Mouse (Mus musculus) left cerebral cortex, adult 9 months (tissue): ENCODE data around the gene Eepd1.

Source experiments
- DNase-seq, 2 experiments: peaks; one replicate each; pipeline ENCODE4 v3.0.0; 2022; ENCODE audit warnings: low spot score in 2 of 2

The Eepd1 gene

DNA sequence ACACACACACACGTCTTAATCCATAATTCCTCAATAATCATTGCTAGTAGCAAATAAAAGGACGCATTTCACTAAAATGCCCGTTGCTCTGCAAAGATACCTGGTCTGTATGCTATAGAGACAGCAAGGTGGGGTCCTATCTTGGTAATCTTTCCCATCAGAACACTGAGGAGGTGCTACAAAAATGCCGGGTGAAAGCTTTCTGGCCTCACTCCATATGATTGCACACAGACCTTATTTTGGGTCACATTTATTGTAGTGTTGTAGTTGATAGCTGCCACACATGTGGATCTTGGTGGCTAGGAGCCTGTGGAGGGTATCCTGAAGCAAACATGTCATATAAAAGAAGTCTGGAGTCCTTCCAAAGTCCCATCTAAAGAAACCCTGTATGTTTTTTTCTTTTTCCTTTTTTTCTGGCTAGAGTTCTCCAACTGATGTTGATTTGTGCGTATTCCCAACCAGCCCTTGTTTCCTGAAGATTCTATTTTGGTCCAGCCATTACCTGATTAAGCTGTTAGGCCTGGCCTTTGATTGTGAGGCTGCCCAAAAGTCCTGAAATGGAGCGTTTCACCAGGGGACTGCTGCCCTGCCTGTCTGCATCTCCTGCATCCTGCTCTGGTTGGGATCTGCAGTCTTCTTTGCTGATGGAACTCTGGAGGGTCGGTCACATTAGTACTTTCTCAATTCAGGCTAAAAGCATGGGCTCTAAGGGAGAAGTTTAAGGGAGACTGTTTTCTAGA is 8.0 kb downstream of the Eepd1 start:
- no peak for DNase-seq

DNA sequence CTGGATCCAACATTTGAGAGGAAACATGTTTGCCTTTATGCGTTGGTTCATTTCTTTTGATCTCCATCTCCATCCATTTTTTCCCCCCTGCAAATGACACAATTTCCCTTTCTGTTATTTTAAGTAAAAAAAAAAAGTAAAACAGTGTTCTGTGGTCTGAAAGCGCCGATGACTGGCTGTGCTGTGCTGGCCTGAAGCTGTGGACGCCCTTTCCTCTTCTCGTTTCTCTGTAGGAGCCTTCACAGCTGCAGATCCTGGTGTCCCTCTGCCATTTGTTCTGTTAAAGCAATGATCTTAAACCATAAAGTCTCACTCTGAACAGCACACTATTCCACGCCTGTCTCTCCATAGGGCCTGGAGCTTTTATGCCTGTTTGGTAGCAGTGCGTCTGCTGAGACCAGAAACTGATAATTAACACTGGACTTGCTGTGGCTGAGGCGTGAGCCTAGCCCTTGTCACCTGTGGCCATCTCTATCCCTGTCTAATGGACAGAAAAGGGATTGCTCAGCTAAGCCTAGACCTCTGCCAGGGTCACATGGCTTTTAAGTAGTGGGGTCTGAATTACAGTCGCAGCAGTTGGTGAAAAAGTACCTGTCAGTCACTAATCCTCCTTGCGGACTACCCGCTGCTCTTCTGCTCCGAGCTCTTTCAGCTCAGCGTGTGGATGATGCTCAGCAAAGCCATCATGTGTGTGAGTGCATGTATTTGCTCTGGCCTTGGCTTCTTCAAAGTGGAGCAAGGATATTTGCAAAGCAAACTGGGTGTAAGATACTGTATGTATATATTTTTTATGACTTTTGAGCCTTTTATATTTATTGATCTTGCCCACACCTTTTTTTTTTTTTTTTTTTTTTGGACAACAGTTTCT is 9.2 kb downstream of the Eepd1 start:
- DNase-seq = no peak

DNA sequence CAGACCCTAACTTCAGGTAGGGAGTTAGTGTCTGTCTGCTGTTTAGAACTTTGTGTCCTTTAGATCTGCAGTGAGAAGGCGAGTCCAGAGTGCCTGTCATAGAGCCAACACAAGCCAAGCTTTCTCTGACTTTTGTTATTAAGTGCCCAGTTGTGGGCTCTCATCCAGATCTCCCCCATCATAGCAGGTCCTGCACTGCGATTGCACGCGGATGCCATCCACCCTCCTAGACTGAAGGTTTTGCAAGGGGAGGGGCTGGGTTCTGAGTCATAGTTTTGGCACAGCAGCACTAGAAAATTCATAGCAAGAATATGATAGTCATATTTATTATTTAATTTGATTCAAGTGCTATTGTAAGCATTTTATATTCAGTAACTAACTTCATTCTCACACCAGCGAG is 12.6 kb downstream of the Eepd1 start:
- DNase-seq = no peak

DNA sequence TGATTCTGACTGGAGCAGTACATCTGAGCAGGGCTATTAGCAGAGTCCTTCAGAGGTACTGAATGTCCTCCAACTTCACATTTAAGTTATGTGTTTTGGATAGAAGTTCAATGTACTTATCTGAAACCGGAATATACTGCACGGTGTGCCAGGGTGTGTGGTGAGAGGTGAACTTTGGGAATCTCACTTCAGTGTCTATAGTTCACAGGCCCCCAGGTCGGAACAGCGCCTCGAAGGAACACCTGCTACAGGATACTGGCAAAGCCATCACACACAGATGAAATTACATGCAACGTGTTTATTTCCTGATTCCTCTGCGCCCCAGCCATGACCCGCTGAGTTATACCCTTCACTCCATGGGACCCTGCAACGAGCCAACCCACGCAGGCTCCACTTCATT is 14.3 kb downstream of the Eepd1 start:
- DNase-seq = no peak

DNA sequence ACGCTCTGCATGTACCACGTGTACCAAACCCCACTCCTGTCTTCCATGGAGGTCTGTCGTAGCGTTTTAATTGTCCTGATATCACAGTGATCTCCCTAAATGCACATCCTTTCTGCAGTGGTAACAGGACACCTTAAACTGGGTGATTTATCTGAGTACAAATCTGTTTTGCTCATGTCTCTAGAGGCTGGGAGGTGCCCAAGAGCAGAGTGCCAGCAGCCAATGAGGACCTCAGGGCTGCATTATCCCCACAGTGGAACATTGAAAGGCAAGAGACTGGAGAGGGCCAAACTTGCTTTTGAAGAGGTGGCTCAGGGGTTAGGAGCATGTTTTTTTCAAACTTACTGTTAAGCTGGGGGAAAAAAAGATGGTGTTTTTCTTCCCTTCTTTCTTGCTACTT is 14.8 kb downstream of the Eepd1 start:
- no peak for DNase-seq

DNA sequence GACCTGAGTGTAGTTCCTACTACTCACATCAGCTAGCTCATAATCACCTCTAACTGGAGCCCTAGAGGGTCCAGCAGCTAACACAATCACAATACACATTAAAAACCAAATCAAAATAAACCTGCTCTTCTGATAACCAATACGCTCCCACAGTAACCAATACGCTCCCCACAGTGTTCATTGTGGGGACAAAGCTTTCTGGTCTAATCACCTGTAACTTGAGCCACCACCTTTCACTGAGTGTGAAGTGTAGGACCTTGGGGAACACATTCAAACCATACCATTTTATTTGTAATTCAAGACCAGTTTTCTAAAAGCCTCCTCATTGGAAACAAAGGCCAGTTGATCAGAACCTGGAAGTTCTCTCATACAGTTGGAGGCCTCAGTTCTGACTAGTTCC is 15.4 kb downstream of the Eepd1 start:
- DNase-seq = no peak

DNA sequence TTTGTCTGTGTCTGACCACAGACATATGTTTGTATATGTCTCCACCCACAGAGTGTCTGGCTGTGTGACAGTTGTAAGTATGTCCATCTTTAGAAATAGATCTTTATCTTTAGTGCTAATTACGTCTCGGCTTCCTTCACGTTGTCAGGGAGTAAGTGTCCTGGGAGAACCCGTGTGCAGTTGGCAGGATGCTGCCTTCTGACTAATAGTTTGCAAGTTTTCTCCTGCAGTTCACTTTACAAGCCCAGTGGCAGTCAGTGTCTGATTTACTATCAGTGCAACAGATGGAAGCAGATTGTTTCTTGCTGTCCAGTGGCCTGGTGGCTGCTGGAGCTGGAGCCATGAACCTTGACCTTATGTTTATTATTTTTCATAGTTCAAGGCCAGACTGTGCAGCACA is 17.4 kb downstream of the Eepd1 start:
- DNase-seq = no peak

DNA sequence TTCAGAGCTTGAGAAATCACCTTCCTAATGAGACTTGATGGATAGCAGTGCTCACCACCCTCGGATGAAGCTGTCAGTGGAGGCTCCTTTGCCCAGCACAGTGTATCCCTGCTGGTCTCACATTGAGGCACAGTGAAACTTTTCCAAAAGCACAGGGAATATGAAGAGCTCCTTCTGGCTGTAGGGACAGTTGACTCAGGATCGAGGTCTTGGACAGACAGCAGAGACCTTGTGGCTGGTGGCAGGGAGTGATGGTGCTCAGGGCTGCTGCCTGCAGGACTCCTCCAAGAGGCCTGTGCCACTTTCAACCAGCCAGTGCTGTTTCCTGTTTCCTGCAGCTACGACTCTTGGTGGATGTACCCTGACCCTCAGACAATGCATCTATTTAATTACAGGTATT is 18.0 kb downstream of the Eepd1 start:
- DNase-seq = no peak

DNA sequence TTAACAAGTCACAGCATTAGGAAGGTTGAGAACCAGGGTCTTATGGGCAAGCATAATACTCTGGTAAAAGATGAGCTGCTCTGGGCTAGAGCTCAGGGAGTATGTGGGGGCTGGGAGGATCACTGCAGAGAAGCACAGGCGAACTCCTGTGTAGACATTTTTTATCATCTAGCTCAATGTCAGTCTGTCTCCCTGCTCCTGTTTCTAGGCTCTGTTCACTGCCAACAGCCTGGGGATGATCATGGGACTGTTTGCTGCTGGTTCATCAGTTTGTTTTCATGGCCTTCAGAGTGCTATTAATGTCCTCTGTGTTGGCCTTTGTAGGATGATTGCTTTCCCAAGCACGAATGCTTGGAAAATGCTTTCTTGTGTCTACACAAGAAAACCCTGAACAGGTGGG is 18.7 kb downstream of the Eepd1 start:
- no peak for DNase-seq

DNA sequence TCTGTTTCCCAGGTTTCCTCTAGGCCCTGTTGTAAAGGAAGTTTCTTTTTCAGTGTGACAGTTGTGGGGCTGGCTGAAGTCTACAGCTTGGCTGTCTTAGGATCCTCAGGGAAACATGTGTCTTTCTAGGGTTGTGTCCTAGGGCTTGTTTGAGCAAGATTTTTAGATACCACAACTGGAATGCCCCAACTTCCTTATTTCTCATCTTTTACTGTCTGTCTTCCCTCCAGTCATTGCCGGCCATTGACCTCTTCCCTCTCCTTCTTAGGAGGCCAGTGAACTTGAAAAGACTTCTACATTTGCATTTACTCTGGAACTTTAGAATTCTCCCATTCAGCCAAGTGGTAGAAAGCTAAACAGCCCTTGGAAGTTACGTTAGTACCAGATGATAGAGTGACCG is 27.5 kb downstream of the Eepd1 start:
- DNase-seq = no peak

DNA sequence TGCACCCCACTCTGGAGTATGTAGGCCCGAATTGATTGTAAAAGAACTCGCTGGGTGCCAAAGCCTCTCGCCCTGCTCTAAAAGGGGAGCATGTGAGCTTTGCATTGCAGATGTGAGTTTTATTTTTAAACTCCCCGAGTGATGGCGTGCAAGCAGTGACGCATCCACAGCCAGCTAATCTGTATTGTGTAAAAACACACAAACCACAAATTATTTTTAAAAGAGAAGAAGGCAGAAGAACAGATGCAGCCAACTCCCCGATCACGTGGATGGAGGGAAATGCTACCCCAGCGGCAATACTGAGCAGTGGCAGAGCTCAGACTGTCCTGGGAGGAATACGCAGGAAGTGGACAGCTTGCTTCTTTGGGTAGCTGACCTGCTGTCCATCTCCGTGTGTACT is 29.2 kb downstream of the Eepd1 start:
- DNase-seq = peak; percentile 66 to 75

DNA sequence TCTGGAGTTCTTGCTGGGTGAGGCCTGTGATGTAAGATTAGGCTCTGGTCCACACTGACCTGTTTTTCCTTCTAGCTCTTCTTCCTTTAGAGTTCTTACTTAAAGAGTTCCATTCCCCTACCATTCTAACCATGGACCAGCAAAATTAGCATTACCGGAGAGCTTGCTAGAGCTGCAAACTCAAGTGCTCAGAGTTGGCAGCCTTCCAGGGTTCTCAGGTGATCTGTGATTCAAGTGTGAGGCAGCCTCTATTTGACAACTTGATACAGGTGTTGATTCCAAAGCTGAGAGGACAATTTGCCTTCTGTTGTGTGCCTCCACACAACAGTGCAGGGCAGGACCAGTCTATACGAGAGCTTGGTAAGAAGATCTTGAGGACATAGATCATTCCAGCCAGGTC is 31.7 kb downstream of the Eepd1 start:
- no peak for DNase-seq

DNA sequence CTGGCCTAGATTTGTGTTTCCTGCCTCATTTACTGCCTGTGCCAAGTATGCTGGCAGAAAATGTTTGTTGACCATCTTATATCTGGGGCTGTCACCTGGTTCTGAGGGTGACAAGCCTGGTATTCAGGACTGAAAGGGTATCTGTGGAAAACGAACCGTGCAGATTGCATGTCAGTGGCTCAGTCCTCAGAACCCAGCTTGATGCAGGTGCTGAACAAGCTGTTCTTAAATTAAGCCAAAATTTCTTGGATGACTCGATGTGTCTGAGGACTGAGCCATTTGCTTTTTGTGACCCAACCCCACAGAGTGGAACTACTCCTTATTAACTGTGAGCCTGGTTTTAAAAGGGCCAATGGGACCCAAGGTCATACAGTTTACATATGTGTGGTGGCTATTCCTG is 32.2 kb downstream of the Eepd1 start:
- no peak for DNase-seq

DNA sequence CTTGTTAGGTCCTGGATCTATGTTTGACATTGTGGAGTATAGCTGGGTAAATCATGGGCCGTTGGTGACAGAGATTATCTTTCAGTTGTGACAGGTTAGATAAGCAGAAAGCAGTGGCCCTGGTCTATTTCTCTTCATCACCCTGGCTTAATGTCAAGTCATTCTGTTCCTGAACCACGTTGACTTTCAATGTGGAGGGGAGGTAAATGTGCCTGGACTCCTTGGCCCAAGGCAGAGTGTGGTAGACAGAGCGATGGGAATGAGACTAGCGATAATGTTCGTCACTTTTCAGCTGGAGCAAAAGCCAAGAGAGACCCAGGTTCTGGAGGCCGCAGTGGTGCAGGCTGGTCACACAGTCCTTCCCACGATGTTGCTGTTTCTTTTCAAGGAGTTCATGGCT is 35.3 kb downstream of the Eepd1 start:
- no peak for DNase-seq

DNA sequence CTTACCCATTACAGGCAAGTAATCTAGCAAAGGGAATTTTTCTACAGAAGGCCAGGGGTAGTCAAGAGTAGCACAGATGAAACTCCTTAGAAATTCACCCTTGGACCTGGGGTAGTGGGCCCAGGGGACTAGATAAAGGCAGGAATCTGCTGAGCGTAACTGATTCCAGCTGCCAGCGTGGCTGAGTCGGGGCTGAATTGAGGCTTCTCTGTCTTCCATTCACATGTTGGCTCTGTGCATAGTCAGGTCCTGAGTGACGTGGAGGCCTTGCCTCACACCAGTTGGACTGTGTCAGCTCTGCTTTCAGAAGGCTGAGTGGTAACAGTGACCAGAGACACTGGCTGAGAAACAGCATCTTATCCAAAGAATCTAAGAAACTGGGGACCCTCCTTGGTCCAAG is 36.6 kb downstream of the Eepd1 start:
- no peak for DNase-seq

DNA sequence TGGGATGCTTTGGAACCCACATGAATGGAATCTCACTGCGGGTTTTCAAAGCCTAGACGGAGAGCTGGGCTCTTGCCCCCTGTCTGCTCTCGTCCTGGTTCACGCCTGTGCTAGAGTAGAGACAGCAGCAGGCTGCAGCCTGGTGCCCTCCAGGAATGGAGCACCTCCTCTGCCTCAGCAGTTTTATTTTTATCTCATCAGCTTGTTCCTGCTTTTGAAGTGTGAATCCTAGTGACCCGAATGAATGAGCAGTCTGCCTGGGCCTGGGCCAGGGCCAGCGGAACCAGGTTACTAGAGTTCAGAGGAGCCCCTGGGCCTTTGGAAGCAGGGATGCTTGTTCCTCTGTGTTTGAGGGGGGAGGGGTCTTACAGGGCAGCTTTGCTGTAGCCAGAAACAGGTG is 37.8 kb downstream of the Eepd1 start:
- no peak for DNase-seq

DNA sequence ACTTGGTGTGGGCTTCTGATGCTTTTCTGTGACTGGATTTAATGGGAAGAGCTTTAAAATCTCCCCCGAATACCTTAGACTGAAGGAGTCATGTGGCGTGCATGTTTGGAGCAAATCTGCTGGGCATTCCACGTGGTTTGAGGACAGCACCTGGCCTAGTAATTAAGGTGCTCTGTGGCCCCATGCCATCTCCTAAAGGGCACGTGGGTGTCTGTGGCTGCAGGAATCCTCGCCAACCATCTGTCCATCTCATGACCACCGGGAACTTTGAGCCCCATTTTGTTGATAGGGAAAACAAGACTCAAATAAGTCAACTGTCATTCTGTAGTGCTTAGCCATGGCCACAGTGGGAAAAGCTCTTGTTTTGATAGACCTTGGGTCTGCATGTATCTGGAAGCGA is 39.5 kb downstream of the Eepd1 start:
- DNase-seq = no peak

DNA sequence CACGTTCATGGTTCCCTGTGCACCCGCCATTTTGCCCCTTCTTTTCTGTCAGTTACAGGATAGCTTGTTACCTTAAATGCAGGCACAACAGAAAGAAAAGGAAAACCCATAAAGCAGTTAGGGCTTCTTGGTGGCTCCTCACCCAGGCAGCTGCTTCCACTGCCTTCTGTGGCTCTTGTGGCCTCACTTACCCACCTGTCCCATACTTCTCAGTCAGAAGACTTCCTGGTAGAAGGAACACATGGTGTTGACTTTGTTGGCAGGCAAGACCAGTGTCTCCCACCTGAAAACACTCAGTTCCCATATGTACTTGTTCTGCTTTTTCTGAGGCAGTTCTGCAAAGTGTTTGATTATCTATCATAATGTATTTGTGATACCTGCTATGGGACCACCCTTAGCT is 40.5 kb downstream of the Eepd1 start:
- no peak for DNase-seq

DNA sequence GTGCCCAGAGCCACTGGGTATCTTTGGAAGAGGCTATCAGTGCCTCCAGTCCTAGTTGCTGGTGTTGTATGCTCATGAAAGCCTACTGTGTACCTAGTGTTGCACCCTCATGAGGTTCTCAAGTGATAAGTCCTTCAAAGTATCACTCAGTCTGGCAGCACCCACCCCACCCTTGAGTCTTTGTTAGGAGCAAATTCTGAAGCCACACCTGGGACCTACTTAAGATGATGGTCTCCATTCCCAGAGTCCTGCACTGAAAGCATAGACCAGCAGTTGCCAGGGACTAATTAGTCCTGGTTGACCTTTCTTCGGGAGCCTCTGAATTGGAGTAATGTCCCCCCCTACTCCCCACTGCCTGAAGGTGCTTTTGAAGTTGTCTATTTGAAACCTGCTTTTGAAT is 45.2 kb downstream of the Eepd1 start:
- DNase-seq = no peak

DNA sequence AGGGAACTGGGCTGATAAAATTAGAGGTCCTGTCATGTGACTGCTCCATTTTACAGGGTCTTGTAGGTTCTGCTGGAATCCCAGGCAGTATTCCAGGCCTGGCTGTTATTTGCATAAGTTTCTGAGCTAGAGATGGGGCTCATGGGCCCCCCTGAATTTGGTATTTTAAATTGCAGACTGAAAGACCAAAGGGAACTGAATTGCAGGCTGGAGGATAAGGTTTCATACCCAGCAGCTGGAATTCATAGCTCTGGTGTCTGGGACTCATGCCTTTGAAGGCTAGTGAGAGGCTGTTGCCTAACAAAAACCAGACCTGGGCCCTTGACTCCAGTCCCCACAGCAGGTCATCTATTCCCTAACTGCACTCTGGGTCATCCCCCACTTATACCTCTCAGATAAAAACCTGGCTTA is 45.6 kb downstream of the Eepd1 start:
- no peak for DNase-seq

DNA sequence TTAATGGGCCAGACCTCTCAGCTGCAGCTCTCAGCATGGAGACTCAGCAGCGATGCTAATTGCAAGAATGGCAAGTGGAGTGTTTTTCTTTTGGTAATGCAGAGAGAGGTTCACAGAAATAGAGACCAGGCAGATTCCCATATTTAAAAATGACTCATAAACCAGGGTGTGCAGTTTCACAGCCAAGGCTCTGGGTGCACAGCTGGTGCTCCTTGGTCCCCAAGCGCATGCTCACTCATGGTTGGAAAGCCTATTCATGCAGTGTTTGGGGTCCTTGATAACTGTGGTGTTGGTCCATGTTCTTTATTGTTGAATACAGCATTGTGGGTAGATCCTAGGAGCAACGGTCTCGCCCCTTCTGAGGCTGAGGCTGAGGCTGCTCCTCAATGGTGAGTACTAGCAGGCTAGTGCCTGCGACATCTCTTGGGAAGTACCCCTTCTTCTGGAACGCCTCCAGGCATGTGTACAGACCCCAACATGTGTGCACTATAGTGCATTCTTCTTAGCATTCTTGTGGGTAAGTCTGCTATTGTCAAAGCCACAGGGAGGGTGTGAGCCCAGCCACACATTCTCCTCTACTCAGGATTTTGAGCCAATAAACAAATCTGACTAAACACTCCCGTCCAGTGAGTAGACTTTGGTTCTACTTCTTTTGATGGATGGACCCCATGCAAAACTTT is 46.2 kb downstream of the Eepd1 start:
- DNase-seq = no peak

DNA sequence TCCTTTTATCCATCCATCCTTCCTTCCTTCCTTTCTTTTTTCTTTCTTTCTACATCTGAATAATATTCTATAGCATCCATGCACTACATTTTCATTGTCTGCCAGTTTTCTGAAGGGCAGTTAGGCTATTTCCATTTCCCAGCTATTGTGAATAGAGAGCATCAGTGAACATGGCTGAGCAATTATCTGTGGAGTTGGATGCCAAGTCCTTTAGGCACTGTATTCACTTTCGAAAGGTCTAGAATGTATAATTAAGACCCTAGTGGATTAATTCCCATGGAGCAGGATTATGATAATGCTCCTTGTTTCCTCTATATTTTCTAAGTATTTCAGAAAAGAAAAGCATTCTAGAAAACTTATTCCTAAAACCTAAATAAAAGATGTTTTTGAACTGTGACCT is 50.3 kb downstream of the Eepd1 start:
- DNase-seq = no peak

DNA sequence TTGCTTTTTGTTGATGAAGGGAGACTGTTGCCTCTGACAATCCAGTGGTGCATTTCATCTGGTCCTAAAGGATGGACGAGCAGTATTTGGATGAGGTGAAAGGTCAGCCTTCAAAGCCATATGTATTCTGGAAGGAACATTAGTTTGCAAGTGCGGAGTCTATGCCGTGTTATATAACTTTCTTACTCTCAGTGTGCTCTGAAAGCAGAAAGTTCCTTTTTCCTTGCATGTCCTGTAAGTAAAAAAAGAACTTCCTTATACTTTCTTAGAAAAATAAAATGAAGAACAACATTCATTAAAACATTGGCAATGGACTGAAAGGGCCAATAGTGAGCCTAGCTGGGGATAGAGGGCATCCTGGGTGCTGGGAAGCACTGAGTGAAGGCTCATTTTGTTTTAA is 50.8 kb downstream of the Eepd1 start:
- DNase-seq = no peak
